ENCODE assay signal across 8 mouse cellular contexts in genomic region chr1:180850316-180851270, GRCm38 (mm10). TPM values are rescaled to one million over a fixed set of nuclear protein-coding genes. Genes with fewer than 3 reads are reported as not detected.
DNase-seq lines count a peak whose midpoint lies in the region; ATAC-seq lines count a peak whose summit lies in the region.

Gene Sde2 (plus strand): TSS chr1:180851127.

- DNase-seq in adipocyte (ENCODE audit: low spot score) = peak; percentile 100
- peak; percentile 100 for DNase-seq in embryo, embryonic 10 days (ENCODE audit: low spot score)
- peak; percentile 100 for DNase-seq in gastrocnemius, postnatal 10 days
- DNase-seq in induced T-regulatory cell, adult 2 months (ENCODE audit: low read depth) = peak; percentile 100
- peak; percentile 99 to 100 for DNase-seq in left cerebral cortex, adult 9 months (ENCODE audit: low spot score in 2 of 2)
- DNase-seq in right cerebral cortex, postnatal 14 days = peak; percentile 100
- peak; percentile 100 for DNase-seq in urinary bladder, postnatal 36 days (ENCODE audit: low spot score in 2 of 2)

- ATAC-seq in megakaryocyte progenitor cell, adult 5-6 weeks (replicated peaks; ENCODE audit: poor library complexity) = peak; percentile 75

RNA-seq across cellular contexts. Expression of gene Sde2, which starts in this region (rescaled TPM):
- 10 to 100 TPM in 1 of 2 experiments, 1 to 10 TPM in 1; 8.7 to 11.4 TPM for total RNA-seq in gastrocnemius, postnatal 10 days (2021)
- total RNA-seq in megakaryocyte progenitor cell, adult 5-6 weeks (2015) = 17.6 and 21.3 TPM in 2 replicates
- total RNA-seq in megakaryocyte progenitor cell, adult 5-6 weeks (2017) = 29.9 and 33.6 TPM in 2 replicates

Comparison
In these comparisons a context has a peak if more than half of its experiments do, and no peak if none do; other contexts are left out.
1. Peak in every context shown above with its lines: DNase-seq and ATAC-seq.